Mouse (Mus musculus): Measurements from ENCODE around the gene Uevld.

GRCm38 (mm10) chr7:46960991-46961390 is 2.7 kb upstream of the Uevld start:
- TF ChIP-seq EP300 (IDR thresholded peaks at IDR 0.05; ENCODE audit: low read depth) (no peak), CTCF (IDR thresholded peaks at IDR 0.05; ENCODE audit: low read depth) (no peak)

All from liver, embryonic 14.5 days (tissue).